Mouse (Mus musculus) spleen, adult 2 months (tissue): ENCODE measurements at regions not wholly inside any gene's neighbourhood (a gene's known extent, or its start where the extent isn't known, plus 50 kb on each side); places are given as distances from the start of the nearest gene placed in this dataset.
A peak's percentile ranks its signal among the peaks of the same experiment; 100 is the strongest.

Source experiments
- DNase-seq, 2 experiments: peaks; one replicate each; pipeline versions ENCODE4 v3.0.0 to v3.0.0-alpha.2; 2012 to 2021; ENCODE audit warnings: low spot score in 2 of 2, low read depth in 1 of 2
- H3K27ac ChIP-seq: fragments of 200-500 bp; 2 replicates; pipeline ENCODE4 v1.5.1; 2012; ENCODE audit warnings: low read length, inconsistent platforms; ENCODE audit not compliant: insufficient read depth
- H3K27me3 ChIP-seq: fragments of 200-500 bp; 2 replicates; pipeline ENCODE4 v1.6.1; 2012; ENCODE audit warnings: mild to moderate bottlenecking, moderate library complexity, low read length, inconsistent platforms; ENCODE audit not compliant: control insufficient read depth, insufficient read depth
- H3K36me3 ChIP-seq: fragments of 200-500 bp; 2 replicates; pipeline ENCODE4 v1.6.1; 2012; ENCODE audit warnings: mild to moderate bottlenecking, low read length, inconsistent platforms; ENCODE audit not compliant: control insufficient read depth, insufficient read depth
- H3K4me1 ChIP-seq: fragments of 200-500 bp; 2 replicates; pipeline ENCODE4 v1.6.1; 2011; ENCODE audit warnings: inconsistent platforms; ENCODE audit not compliant: control insufficient read depth, insufficient read depth, insufficient read length
- H3K4me3 ChIP-seq: fragments of 200-500 bp; 2 replicates; pipeline ENCODE4 v1.5.1; 2011; ENCODE audit warnings: mild to moderate bottlenecking, inconsistent platforms; ENCODE audit not compliant: insufficient read depth, insufficient read length; ENCODE audit errors: extremely low read depth
- CTCF ChIP-seq: fragments of 200-500 bp; IDR thresholded peaks from 2 replicates; pipeline ENCODE4 v1.5.1; 2011; ENCODE audit warnings: mild to moderate bottlenecking, inconsistent platforms; ENCODE audit not compliant: insufficient read depth, insufficient read length, insufficient replicate concordance; ENCODE audit errors: extremely low read depth
- POLR2A ChIP-seq: fragments of 200-500 bp; IDR thresholded peaks from 2 replicates; pipeline ENCODE4 v1.6.1; 2011; ENCODE audit warnings: low read depth, low read length, inconsistent platforms
- WGBS: fragments of 180-500 bp; shearing (Covaris S2); methylation state at CpG from one replicate; pipeline ENCODE4 v1.1.7; 2018; 5-methylcytosine and 5-hydroxymethylcytosine counted together

- Histone ChIP-seq H3K4me3 (no peak overlapping the region), H3K27ac (no peak overlapping the region), H3K27me3 (no peaks in the 10 kb centered on the region), H3K4me1 (no peaks in the 10 kb centered on the region), H3K36me3 (no peaks in the 10 kb centered on the region)
- no peak for DNase-seq
- TF ChIP-seq CTCF (no peak), POLR2A (no peak)
- 87% methylated on average over 9 of the region's 9 CpGs for WGBS
These were observed 53.8 kb upstream of the Usp46 start for GRCm38 (mm10) chr5:74121861-74122630.

- no peaks in the 10 kb centered on the region for H3K4me1 ChIP-seq
- H3K27ac ChIP-seq, result no peak overlapping the region
- DNase-seq, result peak; percentile 45 to 71
- TF ChIP-seq POLR2A (no peak), CTCF (no peak)
- H3K4me3 ChIP-seq, result peak overlapping the region; percentile 64
- H3K27me3 ChIP-seq, result no peaks in the 10 kb centered on the region
- no peaks in the 10 kb centered on the region for H3K36me3 ChIP-seq
- 56% methylated on average over 32 of the region's 32 CpGs for WGBS
These were observed 58.0 kb upstream of the Usp46 start for GRCm38 (mm10) chr5:74126015-74126896.

GRCm38 (mm10) chr5:74127518-74127917, 59.3 kb upstream of the Usp46 start:
- no peak for DNase-seq
- WGBS, result 97% methylated on average over 6 of the region's 6 CpGs
- H3K27ac ChIP-seq, result no peak overlapping the region
- no peaks in the 10 kb centered on the region for H3K4me1 ChIP-seq
- TF ChIP-seq CTCF, result no peak
- no peak for TF ChIP-seq POLR2A
- no peaks in the 10 kb centered on the region for H3K27me3 ChIP-seq
- no peak overlapping the region for H3K4me3 ChIP-seq
- H3K36me3 ChIP-seq, result no peaks in the 10 kb centered on the region

GRCm38 (mm10) chr5:74129636-74130035, 61.4 kb upstream of the Usp46 start:
- Histone ChIP-seq H3K4me3 (no peak overlapping the region), H3K27me3 (no peaks in the 10 kb centered on the region), H3K27ac (no peak overlapping the region), H3K4me1 (no peaks in the 10 kb centered on the region), H3K36me3 (no peaks in the 10 kb centered on the region)
- TF ChIP-seq POLR2A (no peak), CTCF (no peak)
- no peak for DNase-seq

GRCm38 (mm10) chr5:74132671-74133070, 62.4 kb upstream of the Rasl11b start:
- 67% methylated on average over 8 of the region's 8 CpGs for WGBS
- no peaks in the 10 kb centered on the region for H3K4me1 ChIP-seq
- H3K4me3 ChIP-seq, result no peak overlapping the region
- TF ChIP-seq POLR2A (no peak), CTCF (no peak)
- no peak for DNase-seq
- no peaks in the 10 kb centered on the region for H3K27me3 ChIP-seq
- no peaks in the 10 kb centered on the region for H3K36me3 ChIP-seq
- no peak overlapping the region for H3K27ac ChIP-seq

- WGBS, result 74% methylated on average over 5 of the region's 5 CpGs
- TF ChIP-seq CTCF (no peak), POLR2A (no peak)
- Histone ChIP-seq H3K4me3 (no peak overlapping the region), H3K27ac (no peak overlapping the region), H3K27me3 (no peaks in the 10 kb centered on the region), H3K36me3 (no peaks in the 10 kb centered on the region), H3K4me1 (no peaks in the 10 kb centered on the region)
- no peak for DNase-seq
These were observed 58.7 kb upstream of the Rasl11b start for GRCm38 (mm10) chr5:74136377-74136776.
